Mouse (Mus musculus): Measurements from ENCODE around the gene Galns. TPM values are rescaled to one million over a fixed set of nuclear protein-coding genes. Genes with fewer than 3 reads are reported as not detected.

The Galns gene
- polyA plus RNA-seq, 1 experiment from 2014 or later, result 17.1 TPM

GRCm38 (mm10) chr8:122610209-122610608, 1.1 kb downstream of the Galns start:
- Histone ChIP-seq H3K27me3 (replicated peaks) (no peaks in the 10 kb centered on the region), H3K9me3 (no peaks in the 10 kb centered on the region), H3K36me3 (peaks cover 2% of the 10 kb centered on the region; the same call in 1 of the 2 replicates), H3K9ac (no peak overlapping the region), H3K4me1 (replicated peaks) (peaks cover 18% of the 10 kb centered on the region), H3K27ac (no peak overlapping the region), H3K4me3 (replicated peaks) (peak overlapping the region; percentile 60; the same call in 1 of the 2 replicates), H3K4me2 (replicated peaks) (peak overlapping the region; percentile 83)
- WGBS, result 61% methylated on average over 4 of the region's 4 CpGs
- ATAC-seq, result no peak

- Histone ChIP-seq H3K27ac (no peak overlapping the region), H3K4me2 (replicated peaks) (no peak overlapping the region), H3K4me3 (replicated peaks) (no peak overlapping the region), H3K9ac (no peak overlapping the region), H3K27me3 (replicated peaks) (no peaks in the 10 kb centered on the region), H3K9me3 (no peaks in the 10 kb centered on the region), H3K36me3 (no peaks in the 10 kb centered on the region), H3K4me1 (replicated peaks) (0 out of 2 replicates have a peak, but pooled peaks cover 7% of the 10 kb centered on the region)
- WGBS, result 83% methylated on average over 11 of the region's 12 CpGs
- ATAC-seq, result no peak
Measured at GRCm38 (mm10) chr8:122606810-122607209, 4.5 kb downstream of the Galns start.

- H3K4me3 ChIP-seq (replicated peaks), result no peak overlapping the region
- WGBS, result 77% methylated on average over 4 of the region's 4 CpGs
- no peak overlapping the region for H3K27ac ChIP-seq
- H3K4me1 ChIP-seq (replicated peaks), result 0 out of 2 replicates have a peak, but pooled peaks cover 4% of the 10 kb centered on the region
- no peak for ATAC-seq
- H3K36me3 ChIP-seq, result no peaks in the 10 kb centered on the region; the same call in 1 of the 2 replicates
- no peak overlapping the region for H3K9ac ChIP-seq
- H3K27me3 ChIP-seq (replicated peaks), result no peaks in the 10 kb centered on the region
- no peaks in the 10 kb centered on the region for H3K9me3 ChIP-seq
- H3K4me2 ChIP-seq (replicated peaks), result no peak overlapping the region
Measured at GRCm38 (mm10) chr8:122605367-122605766, 5.9 kb downstream of the Galns start.

- Histone ChIP-seq H3K4me2 (replicated peaks) (no peak overlapping the region), H3K9me3 (no peaks in the 10 kb centered on the region), H3K4me3 (replicated peaks) (no peak overlapping the region), H3K4me1 (replicated peaks) (0 out of 2 replicates have a peak, but pooled peaks cover 4% of the 10 kb centered on the region), H3K9ac (no peak overlapping the region), H3K27me3 (replicated peaks) (no peaks in the 10 kb centered on the region), H3K36me3 (no peaks in the 10 kb centered on the region; the same call in 1 of the 2 replicates), H3K27ac (no peak overlapping the region)
- WGBS, result 37% methylated on average over 1 of the region's 1 CpGs
- peak; percentile 48; the same call in 1 of the 2 replicates for ATAC-seq
Measured at GRCm38 (mm10) chr8:122604640-122605039, 6.6 kb downstream of the Galns start.

- H3K9ac ChIP-seq, result no peak overlapping the region
- 95% methylated on average over 9 of the region's 9 CpGs for WGBS
- H3K4me1 ChIP-seq (replicated peaks), result no peaks in the 10 kb centered on the region
- no peak overlapping the region for H3K4me2 ChIP-seq (replicated peaks)
- no peak overlapping the region for H3K4me3 ChIP-seq (replicated peaks)
- H3K36me3 ChIP-seq, result no peaks in the 10 kb centered on the region; the same call in none of the 2 replicates
- H3K9me3 ChIP-seq, result no peaks in the 10 kb centered on the region
- no peak for ATAC-seq
- no peaks in the 10 kb centered on the region for H3K27me3 ChIP-seq (replicated peaks)
- H3K27ac ChIP-seq, result no peak overlapping the region
Measured at GRCm38 (mm10) chr8:122600666-122601065, 10.6 kb downstream of the Galns start.

GRCm38 (mm10) chr8:122596031-122596430, 15.2 kb downstream of the Galns start:
- Histone ChIP-seq H3K9ac (no peak overlapping the region), H3K4me3 (replicated peaks) (no peak overlapping the region), H3K27ac (no peak overlapping the region), H3K9me3 (no peaks in the 10 kb centered on the region), H3K4me2 (replicated peaks) (no peak overlapping the region), H3K36me3 (no peaks in the 10 kb centered on the region; the same call in none of the 2 replicates), H3K27me3 (replicated peaks) (no peaks in the 10 kb centered on the region), H3K4me1 (replicated peaks) (no peaks in the 10 kb centered on the region)
- no peak for ATAC-seq
- WGBS, result 64% methylated on average over 4 of the region's 4 CpGs

GRCm38 (mm10) chr8:122593783-122594507, 17.3 kb downstream of the Galns start:
- H3K4me1 ChIP-seq (replicated peaks), result no peaks in the 10 kb centered on the region
- H3K4me2 ChIP-seq (replicated peaks), result no peak overlapping the region
- H3K27ac ChIP-seq, result no peak overlapping the region
- H3K9ac ChIP-seq, result no peak overlapping the region
- H3K4me3 ChIP-seq (replicated peaks), result no peak overlapping the region
- H3K27me3 ChIP-seq (replicated peaks), result no peaks in the 10 kb centered on the region
- WGBS, result 74% methylated on average over 19 of the region's 19 CpGs
- no peaks in the 10 kb centered on the region; the same call in 1 of the 2 replicates for H3K36me3 ChIP-seq
- no peak for ATAC-seq
- H3K9me3 ChIP-seq, result no peaks in the 10 kb centered on the region

- H3K27ac ChIP-seq, result no peak overlapping the region
- WGBS, result 61% methylated on average over 12 of the region's 12 CpGs
- no peaks in the 10 kb centered on the region for H3K9me3 ChIP-seq
- no peak overlapping the region for H3K9ac ChIP-seq
- no peak overlapping the region for H3K4me2 ChIP-seq (replicated peaks)
- no peaks in the 10 kb centered on the region for H3K27me3 ChIP-seq (replicated peaks)
- H3K4me3 ChIP-seq (replicated peaks), result no peak overlapping the region
- no peaks in the 10 kb centered on the region for H3K36me3 ChIP-seq
- H3K4me1 ChIP-seq (replicated peaks), result no peaks in the 10 kb centered on the region
- ATAC-seq, result no peak
Measured at GRCm38 (mm10) chr8:122593240-122593639, 18.0 kb downstream of the Galns start.

- ATAC-seq, result peak; percentile 59
- H3K9ac ChIP-seq, result peak overlapping the region; percentile 13; the same call in 1 of the 2 replicates
Measured at GRCm38 (mm10) chr8:122586749-122587148, 24.5 kb downstream of the Galns start.

GRCm38 (mm10) chr8:122586171-122586570, 25.1 kb downstream of the Galns start:
- peak overlapping the region; percentile 91 for H3K27ac ChIP-seq
- no peak overlapping the region for H3K9ac ChIP-seq
- no peaks in the 10 kb centered on the region for H3K27me3 ChIP-seq (replicated peaks)
- no peak overlapping the region for H3K4me3 ChIP-seq (replicated peaks)
- WGBS, result 72% methylated on average over 7 of the region's 7 CpGs
- H3K9me3 ChIP-seq, result no peaks in the 10 kb centered on the region
- no peak for ATAC-seq
- peaks cover 34% of the 10 kb centered on the region for H3K4me1 ChIP-seq (replicated peaks)
- H3K4me2 ChIP-seq (replicated peaks), result 0 out of 2 replicates have a peak overlapping the region, but pooled peaks have one; percentile 41
- no peaks in the 10 kb centered on the region for H3K36me3 ChIP-seq

More at GRCm38 (mm10) chr8:122586749-122587148, 24.5 kb downstream of the Galns start:
- no peak overlapping the region for H3K4me3 ChIP-seq (replicated peaks)
- H3K27me3 ChIP-seq (replicated peaks), result no peaks in the 10 kb centered on the region
- H3K27ac ChIP-seq, result peak overlapping the region; percentile 91
- H3K4me2 ChIP-seq (replicated peaks), result peak overlapping the region; percentile 41; the same call in 1 of the 2 replicates
- no peaks in the 10 kb centered on the region for H3K9me3 ChIP-seq
- H3K4me1 ChIP-seq (replicated peaks), result peaks cover 34% of the 10 kb centered on the region
- WGBS, result 59% methylated on average over 10 of the region's 10 CpGs
- no peaks in the 10 kb centered on the region for H3K36me3 ChIP-seq

- ATAC-seq, result peak; percentile 79
- WGBS, result 27% methylated on average over 14 of the region's 14 CpGs
- H3K9ac ChIP-seq, result no peak overlapping the region
- peak overlapping the region; percentile 41; the same call in 1 of the 2 replicates for H3K4me2 ChIP-seq (replicated peaks)
- no peak overlapping the region for H3K4me3 ChIP-seq (replicated peaks)
- H3K27me3 ChIP-seq (replicated peaks), result no peaks in the 10 kb centered on the region
- no peaks in the 10 kb centered on the region for H3K36me3 ChIP-seq
- peaks cover 34% of the 10 kb centered on the region for H3K4me1 ChIP-seq (replicated peaks)
- H3K9me3 ChIP-seq, result no peaks in the 10 kb centered on the region
- peak overlapping the region; percentile 91 for H3K27ac ChIP-seq
Measured at GRCm38 (mm10) chr8:122585411-122585891, 25.8 kb downstream of the Galns start.

- Histone ChIP-seq H3K9me3 (no peaks in the 10 kb centered on the region), H3K27me3 (replicated peaks) (no peaks in the 10 kb centered on the region), H3K4me3 (replicated peaks) (no peak overlapping the region), H3K9ac (no peak overlapping the region), H3K4me1 (replicated peaks) (peaks cover 34% of the 10 kb centered on the region), H3K36me3 (no peaks in the 10 kb centered on the region), H3K4me2 (replicated peaks) (peak overlapping the region; percentile 41; the same call in 1 of the 2 replicates), H3K27ac (peak overlapping the region; percentile 91)
- 0 out of 2 replicates have a peak, but pooled peaks have one; percentile 2 for ATAC-seq
- WGBS, result 80% methylated on average over 9 of the region's 9 CpGs
Measured at GRCm38 (mm10) chr8:122584981-122585380, 26.3 kb downstream of the Galns start.

All from intestine, embryonic 15.5 days (tissue).